Mouse (Mus musculus) left cerebral cortex, postnatal 10 days (tissue): Measurements from ENCODE around the gene Mast4. TPM values are rescaled to one million over a fixed set of nuclear protein-coding genes. Genes with fewer than 3 reads are reported as not detected.

Experiments used
- DNase-seq, 2 experiments: peaks; one replicate each; pipeline ENCODE4 v3.0.0; 2021 to 2022; ENCODE audit warnings: low spot score in 2 of 2, mixed read lengths in 1 of 2; ENCODE audit errors: extremely low spot score in 1 of 2
- intact Hi-C: fragments of 180-260 bp; cut with DNase I; formaldehyde crosslinking; loops from one replicate; pipeline ENCODE4 v1.15.1; 2025
- total RNA-seq, 2 experiments: library from RNA; stranded (reverse); gene quantifications; 2 replicates each; pipeline ENCODE4 v1.2.3; 2021

Gene Mast4
- total RNA-seq, 2 experiments from 2014 or later, result 32.6 to 35.0 TPM

DNA sequence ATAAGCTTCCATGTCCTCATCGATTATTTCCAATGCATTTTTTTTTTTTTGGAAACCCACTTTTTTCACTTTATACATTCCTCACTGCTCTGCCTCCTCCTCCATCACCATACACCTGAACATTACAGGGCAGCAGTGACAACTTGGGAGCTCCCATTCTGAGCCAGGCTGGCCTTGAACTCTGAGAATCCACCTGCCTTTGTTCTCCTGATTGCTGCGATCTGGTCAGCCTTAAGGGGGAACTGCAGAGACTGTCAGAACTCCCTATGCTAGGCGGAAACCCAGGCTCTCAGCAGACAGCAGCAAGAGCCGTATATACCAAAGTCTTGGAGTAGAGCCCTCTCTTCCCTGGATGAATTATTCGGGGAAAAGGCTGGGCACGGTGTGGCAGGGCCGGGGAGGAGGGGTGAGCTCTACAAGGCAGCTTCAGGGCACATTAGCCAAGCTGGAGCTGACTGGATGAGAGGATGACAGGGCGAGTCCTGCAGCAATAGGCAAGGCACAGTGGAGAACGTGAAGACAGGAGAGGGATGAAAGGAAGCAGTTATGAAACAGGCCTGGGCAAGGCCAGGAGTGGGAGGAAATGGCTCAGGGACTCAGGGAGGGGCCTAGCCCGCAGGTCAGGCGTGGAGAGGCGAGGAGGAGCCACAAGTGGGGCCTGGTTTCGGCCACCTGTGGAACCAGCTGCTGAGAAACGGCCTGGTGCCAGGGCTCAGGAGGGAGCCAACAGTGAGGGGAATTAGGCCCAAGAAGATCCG, 435.7 kb downstream of the Mast4 start:
- peak in 1 of 2 experiments; percentile 49 for DNase-seq
- intact Hi-C loops, result no loop called here

DNA sequence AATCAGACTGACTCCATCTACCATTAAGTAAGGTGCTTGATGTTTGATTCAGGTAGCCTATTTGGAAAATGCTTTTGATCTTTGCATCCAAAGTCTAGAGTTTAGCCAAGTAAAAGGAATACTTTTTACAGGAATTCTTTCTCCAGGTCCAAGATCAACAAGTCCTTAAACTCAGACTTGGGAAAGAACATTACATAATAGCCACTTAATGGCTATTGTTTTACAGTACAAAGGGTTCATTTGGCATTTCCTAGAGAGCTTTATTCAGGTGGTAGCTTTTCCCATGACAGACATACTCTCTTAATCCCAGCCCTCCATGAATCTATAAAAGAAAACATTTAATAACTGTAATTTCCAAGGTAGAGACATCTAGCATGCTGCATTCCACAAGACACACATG, 438.0 kb downstream of the Mast4 start:
- intact Hi-C loops, result no loop called here
- no peak for DNase-seq

DNA sequence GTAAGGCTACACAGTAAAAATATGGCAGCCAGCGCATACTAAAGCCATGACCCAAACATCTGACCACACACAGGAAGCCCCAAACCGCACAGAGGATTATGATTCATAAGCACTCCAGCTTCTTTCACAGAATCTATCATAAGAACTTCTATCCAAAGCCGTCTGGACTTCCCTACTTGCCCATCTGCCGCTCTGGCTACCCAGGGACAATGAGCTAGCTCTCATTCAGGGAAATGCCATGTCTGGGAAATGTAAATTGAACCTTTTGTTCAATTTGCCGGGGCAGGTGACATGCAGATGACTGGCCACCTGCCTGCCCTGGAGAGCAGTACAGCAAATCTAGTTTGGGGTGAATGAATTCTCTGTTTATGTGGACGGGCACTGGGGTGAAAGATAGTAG, 438.4 kb downstream of the Mast4 start:
- no peak for DNase-seq
- intact Hi-C loops, result no loop called here

- DNase-seq, result no peak
- intact Hi-C loops, result no loop called here
Measured at GRCm38 (mm10) chr13:102894287-102895234, 439.7 kb downstream of the Mast4 start.

DNA sequence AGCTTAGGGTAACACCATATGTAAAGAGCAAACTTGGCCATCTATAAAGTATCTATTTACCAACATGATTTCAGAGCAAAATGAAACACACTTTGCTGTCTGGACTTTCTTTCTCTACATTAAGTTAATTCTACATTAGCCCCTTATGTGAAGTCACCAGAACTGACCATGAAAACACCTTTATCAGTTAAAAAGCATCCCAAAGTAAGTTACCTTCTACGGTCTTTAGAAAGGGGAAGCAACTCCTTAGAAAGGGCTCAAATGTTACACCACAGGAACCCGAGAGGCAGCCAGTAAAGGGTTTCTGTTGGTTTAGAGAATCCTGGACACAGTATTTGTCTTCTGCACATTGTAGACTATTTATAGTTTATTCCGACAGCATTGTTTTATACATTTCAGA, 441.5 kb downstream of the Mast4 start:
- DNase-seq, result no peak
- intact Hi-C loops, result no loop called here

GRCm38 (mm10) chr13:102889989-102890388, 444.3 kb downstream of the Mast4 start:
- no peak for DNase-seq
- intact Hi-C loops, result no loop called here

DNA sequence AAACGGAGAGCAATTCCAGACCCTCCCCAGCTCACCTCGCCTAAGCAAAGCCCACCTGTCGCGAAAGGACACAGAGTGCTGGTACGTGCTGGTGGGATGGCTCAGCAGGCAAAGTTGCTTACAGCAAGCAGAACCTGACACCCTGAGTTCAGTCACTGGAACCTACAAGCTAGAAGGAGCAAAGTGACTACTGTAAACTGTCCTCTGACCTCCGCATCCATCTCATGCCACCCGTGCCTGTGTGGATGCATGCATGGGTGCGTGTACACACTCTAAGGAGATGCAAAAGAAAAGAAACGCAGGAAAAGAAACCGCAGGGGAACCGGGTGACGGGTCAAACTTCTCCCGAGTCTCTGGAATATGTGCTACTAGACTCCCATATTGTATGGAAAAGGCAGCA, 444.8 kb downstream of the Mast4 start:
- intact Hi-C loops, result no loop called here
- no peak for DNase-seq

- no peak for DNase-seq
- intact Hi-C loops, result no loop called here
Measured at GRCm38 (mm10) chr13:102888895-102889490, 445.3 kb downstream of the Mast4 start.

DNA sequence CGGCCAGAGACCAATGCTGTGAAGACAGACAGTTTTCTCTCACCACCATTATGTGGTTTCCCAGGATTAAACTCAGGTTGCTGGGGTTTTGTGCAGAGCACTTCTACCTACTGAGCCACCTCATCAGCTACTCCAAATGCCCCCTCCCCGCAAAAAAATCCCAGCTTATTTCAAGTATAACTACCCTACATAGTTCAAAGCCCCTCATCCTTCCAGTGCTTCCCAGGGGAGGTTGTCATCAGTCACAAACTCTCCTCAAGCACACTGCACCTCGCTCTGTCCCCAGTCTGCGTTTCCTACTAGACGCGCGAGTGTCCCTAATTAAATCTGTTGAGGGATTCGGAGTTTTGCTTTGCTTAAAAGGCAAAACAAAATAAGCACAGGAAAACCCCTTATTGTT, 446.1 kb downstream of the Mast4 start:
- intact Hi-C loops, result no loop called here
- no peak for DNase-seq

DNA sequence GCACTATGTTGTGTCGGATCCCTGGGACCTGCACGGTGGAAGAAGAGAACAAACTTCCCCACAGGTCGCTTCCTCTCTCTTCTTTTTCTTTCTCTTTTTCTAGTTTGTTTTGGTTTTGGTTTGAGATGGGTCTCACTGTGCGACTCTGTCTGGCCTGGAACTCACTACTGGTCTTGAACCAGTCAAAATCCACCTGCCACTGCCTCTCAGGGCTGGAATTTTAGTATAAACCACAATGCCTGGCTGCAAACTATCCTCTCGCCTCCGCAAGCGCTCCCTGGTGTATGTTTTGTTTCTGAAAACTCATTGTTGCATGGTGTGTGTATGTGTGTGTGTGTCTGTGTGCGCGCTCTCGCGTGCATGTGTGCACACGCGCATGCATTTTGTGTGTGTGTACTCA, 446.8 kb downstream of the Mast4 start:
- no peak for DNase-seq
- intact Hi-C loops, result no loop called here

- DNase-seq, result no peak
- intact Hi-C loops, result no loop called here
Measured at GRCm38 (mm10) chr13:102886788-102887187, 447.5 kb downstream of the Mast4 start.

DNA sequence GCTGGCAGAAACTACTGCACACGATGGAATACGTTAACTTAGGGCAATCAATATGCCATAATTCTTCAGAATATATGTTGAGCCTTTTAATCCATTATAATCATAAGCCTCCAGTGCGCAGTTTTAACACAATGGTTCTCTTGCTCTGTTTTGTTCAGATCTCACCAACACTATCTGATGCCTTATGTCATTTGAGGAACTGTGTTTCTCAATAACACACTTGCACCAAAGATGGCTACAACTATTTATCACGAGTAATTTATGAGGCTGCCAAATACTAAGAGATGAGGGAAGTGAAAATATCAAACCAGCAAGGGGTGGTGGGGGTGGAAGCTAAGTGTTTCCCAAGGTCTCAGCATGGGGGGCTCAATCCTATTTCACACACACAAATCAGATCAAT, 448.1 kb downstream of the Mast4 start:
- DNase-seq, result no peak
- intact Hi-C loops, result no loop called here

DNA sequence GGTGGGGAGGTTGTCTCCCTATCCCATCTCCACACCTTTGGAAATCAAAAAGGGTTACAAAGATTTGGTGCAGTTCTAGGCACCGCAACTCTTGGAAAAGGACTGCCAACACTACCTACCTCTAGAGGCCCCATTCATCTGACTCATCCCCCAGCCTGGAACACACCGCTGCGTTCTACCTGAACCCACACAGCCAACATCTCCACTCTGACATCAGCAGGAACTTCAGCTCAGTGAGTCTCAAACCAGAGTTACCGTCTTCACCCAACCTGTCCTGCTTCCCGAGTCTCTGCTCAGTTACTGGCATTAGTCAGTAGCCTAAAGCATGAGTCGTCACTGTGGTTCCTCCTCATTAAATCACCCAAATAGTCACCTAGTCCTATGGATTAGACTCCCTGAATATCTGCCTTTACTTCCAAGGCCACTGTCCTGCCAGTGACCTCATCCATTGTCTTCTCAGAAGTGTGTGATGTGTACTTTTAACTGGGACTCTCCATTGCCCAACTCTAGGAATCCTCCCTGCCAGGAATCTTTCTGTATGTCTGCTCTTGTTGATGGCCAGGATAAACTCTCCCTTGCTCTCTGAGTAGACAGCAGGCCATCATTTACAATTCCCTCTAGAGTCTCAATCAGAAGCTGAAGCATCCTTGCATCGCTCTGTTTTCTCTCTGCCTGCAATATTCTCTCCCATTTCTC, 453.8 kb downstream of the Mast4 start:
- intact Hi-C loops, result no loop called here
- DNase-seq, result no peak

DNA sequence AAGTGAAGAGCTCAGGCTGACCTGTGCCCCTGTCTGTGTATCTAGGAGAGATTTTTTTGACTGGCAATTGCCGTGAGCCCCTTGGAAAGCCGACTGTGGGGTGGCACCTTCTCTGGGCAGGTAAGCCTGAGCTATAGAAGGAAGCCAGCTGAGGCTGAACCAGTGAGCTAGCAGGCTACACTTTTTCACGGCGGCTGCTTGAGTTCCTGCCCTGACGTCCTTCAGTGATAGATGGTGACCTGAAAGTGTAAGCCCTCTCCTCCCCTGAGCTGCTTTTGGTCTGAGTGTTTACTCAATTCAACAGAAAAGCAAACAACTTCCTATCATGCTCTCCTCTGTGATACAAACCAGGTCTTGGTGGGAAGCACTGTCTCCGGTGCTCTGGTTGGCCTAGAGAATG, 455.7 kb downstream of the Mast4 start:
- intact Hi-C loops, result no loop called here
- DNase-seq, result no peak

DNA sequence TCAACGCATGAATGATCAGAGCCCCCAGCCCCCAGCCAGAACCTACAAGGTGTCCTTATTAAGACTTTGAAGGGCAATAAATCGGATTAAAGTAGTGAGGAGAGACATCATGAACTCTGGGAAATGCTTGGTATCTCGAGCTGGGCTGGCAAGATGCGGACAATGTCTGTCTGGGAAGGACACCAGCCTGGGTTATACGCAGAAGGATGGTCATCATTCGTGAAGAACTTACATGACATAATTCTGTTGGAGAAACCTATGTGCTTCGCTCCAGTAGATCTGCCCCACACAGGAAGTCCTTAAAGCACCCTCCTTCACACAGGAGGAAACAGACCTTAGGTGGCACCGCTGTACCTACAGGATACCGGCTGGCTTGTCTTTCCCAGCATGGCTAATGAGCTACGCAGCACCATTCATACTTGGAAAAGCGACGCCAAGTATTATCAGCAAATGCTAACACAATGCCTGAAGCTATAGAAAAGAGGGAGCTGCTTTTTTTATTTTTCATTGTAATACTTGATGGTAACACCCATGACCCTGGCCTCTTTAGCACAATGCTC, 456.5 kb downstream of the Mast4 start:
- intact Hi-C loops, result no loop called here
- no peak for DNase-seq

DNA sequence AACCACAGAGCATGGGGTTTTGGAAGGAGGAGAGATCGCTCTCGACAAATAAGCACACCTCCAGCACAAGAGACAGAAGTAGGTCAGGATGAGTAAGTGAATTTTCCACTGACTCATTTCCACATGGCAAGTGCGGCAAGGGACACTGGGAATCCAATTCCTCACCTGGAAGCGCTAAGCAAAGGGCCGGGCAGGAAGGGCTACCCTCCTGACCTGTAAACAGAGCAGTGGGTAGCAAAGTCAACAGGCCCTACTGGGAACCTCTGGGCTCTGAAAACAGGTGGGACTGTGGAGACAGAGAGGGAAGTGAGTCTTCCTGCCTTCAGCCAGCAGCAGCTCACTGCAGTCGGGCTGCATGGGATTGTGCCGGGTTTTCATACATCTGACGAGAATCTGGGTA, 457.1 kb downstream of the Mast4 start:
- intact Hi-C loops, result no loop called here
- peak in 1 of 2 experiments; percentile 35 for DNase-seq

- DNase-seq, result no peak
- intact Hi-C loops, result no loop called here
Measured at GRCm38 (mm10) chr13:102875520-102875919, 458.8 kb downstream of the Mast4 start.

GRCm38 (mm10) chr13:102875144-102875476, 459.2 kb downstream of the Mast4 start:
- no peak for DNase-seq
- intact Hi-C loops, result no loop called here
